Mouse (Mus musculus) liver (tissue): ENCODE results near the gene Erich2.

Source experiments
- DNase-seq: peaks from one replicate; pipeline ENCODE4 v3.0.0-alpha.2; 2020; ENCODE audit warnings: mixed read lengths

The Erich2 gene

DNA sequence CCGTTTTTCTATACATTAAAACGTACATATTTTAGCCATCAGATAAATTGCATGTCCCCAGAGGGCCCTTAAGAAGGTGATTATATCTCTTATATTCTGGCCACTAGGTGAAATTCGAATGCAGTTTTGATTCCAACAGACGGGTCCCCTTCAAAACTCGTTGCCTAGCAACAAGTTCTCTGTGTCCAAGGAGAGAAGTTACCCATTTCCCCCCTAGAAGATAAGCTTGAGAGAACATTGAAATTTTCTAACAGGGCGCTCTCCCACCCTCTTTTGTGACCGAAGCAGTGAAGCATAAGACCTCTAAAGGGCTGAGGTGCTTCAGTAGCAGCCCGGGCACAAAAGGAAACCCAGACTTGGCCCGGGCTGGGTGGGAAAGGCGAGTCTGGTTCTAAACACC, at the start of gene Erich2:
TSS of gene Erich2 (plus strand) at position 324 of the 400 bp plus-strand sequence.
- no peak for DNase-seq

GRCm38 (mm10) chr2:70463606-70464005, 45.0 kb upstream of the Erich2 start:
- DNase-seq = no peak

DNA sequence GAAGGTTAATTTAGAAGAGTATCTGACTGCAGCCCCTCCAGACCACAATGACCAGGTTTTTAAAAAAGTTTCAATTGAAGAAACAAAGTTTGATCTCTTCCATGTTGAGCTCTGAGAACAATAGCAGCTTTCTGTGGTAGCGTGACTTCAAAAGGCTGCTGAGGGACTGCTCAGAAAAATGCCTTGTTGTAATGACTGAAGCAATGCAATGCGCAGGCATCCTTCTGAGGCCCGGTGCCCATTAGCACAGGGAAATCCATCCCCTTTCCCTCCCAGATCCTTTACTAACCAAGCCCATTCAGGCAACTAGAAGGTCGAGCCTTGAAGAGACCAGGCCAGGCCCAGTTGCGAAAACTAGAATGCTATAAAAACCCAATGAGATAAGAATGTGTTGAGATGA, 37.5 kb upstream of the Erich2 start:
- DNase-seq = no peak

DNA sequence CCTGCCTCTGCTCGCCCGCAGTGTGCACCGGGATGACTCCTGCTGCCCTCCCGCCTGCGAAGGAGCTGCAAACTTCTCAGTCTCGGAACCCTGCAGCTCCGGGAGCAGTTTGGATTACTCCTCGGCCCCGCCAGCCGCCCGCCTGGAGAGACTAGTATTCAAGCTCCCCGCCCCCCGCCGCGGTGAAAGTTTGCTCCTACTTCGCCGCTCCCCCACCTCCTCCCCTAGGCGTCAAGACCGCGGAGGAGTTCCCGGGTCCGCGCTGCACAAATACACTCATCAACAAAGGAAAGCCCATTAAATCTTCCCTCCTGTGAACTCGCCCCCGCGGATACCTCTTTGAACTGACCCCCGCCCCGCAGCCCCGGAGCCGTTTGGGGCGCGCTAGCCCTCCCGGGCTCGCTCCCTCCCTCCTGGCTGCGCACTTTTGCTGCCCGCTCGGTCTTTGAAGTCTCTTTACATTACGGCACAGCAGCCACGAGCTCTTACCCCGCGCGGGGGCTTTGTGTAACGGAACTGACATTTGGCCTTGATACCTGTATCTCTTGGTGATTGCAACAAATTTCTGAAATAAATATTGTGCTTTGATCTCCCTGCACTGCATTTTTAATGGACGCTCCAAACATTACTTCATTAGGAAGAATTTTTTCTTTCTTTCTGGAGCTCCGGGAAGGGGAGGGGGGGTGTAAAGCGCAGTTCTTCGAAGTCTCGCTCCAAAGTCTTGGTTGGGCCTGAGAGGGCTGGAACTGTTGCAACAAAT, 36.6 kb upstream of the Erich2 start:
- peak; percentile 10 for DNase-seq

DNA sequence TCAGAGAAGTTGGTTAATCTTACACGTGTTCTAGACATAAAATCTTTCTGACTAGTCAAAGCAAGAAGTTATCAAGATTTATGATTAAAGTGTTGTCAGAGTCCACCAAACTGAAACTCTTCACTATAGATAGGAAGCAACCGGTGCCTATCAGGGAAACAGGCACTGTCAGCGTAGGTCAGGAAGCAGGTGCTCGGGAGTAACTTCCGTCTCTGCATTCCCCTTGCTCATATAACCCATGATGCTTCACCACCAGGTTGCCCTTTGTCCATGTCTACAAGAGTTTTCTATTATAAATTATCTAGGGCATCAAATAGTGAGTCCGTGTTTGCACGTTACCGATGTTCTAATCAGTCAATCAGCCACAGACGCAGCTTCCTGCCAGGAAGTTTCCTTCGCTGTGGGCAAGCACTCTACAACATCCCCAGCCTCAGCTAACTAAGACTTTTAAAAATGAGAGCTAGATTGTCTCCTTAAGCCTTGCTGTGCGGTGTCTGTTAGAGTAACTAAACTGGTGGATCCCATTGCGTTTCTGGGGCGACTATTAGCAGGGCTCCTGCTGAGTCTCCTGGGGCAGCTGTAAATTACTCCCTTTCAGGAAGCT, 10.8 kb upstream of the Erich2 start:
- no peak for DNase-seq

DNA sequence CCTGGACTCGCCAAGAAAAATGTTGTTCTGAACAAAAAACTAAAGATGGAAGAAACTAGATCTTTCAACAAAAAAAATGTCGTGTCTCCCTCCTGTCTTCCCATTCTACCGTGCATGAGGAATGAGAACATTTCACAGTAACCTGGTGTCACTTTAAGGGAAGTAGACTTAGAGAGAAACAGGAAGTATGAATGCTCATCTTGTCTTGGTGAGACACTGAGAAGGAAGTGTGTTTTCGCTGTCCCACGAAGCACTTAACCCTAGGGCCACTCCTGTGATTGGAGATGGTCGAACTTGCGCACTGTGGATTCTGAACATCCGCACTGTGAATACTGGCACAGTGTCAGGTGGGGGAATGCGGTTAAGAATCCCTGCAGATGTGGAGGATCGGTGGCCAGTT, 5.2 kb upstream of the Erich2 start:
- no peak for DNase-seq

GRCm38 (mm10) chr2:70505229-70505628, 3.4 kb upstream of the Erich2 start:
- no peak for DNase-seq

- DNase-seq = no peak
Measured at GRCm38 (mm10) chr2:70505896-70506295, 2.7 kb upstream of the Erich2 start.

GRCm38 (mm10) chr2:70506372-70506771, 2.2 kb upstream of the Erich2 start:
- DNase-seq = no peak

GRCm38 (mm10) chr2:70509021-70509632, 508 bp downstream of the Erich2 start:
- DNase-seq = peak; percentile 73

- peak; percentile 27 for DNase-seq
Measured at GRCm38 (mm10) chr2:70538283-70538682, 29.7 kb downstream of the Erich2 start.

- no peak for DNase-seq
Measured at GRCm38 (mm10) chr2:70550671-70551070, 42.1 kb downstream of the Erich2 start.

DNA sequence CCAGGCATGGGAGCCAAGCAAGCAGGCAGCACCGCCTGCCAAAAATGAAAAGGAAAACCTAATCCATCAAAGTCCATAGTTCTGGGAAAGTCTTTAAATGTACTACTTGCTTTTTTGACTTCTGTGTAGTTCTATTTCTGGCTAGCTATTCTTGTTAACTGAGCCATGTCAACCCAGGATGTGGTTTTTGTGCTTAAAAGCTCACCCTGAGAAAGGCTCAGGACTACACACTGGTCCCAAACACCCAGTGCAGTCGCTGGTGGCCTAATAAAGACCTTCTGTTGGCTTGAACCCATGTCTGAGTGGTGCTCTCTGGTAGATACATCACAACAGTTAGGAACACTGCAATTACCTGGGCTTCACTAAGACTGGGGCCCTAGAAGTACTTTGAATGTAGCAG, 42.8 kb downstream of the Erich2 start:
- DNase-seq = no peak

GRCm38 (mm10) chr2:70552067-70552598, 43.5 kb downstream of the Erich2 start:
- no peak for DNase-seq

DNA sequence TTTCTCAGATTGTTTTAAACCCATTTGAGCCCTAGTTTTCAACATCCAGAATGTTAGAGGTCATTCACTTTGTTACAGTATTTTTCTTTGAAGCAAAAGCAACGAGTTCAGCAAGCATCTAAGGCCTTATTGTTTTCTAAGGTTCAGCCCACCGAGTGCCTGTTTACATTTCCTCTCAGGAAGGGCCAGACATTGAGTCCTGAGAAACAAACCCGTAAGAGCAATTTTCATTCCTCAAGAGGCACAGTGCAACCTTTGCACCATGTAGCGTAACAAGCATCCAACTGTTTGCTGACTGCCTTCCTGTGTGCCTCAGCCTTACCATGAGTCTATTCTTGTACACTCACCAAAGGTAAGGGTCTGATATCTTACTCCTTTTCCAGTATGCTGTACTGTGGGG, 44.2 kb downstream of the Erich2 start, which contains the start of gene Gad1:
TSS of gene Gad1 (plus strand) at position 301 of the 400 bp plus-strand sequence.
- DNase-seq = no peak

- DNase-seq = no peak
Measured at GRCm38 (mm10) chr2:70553826-70554225, 45.2 kb downstream of the Erich2 start.

DNA sequence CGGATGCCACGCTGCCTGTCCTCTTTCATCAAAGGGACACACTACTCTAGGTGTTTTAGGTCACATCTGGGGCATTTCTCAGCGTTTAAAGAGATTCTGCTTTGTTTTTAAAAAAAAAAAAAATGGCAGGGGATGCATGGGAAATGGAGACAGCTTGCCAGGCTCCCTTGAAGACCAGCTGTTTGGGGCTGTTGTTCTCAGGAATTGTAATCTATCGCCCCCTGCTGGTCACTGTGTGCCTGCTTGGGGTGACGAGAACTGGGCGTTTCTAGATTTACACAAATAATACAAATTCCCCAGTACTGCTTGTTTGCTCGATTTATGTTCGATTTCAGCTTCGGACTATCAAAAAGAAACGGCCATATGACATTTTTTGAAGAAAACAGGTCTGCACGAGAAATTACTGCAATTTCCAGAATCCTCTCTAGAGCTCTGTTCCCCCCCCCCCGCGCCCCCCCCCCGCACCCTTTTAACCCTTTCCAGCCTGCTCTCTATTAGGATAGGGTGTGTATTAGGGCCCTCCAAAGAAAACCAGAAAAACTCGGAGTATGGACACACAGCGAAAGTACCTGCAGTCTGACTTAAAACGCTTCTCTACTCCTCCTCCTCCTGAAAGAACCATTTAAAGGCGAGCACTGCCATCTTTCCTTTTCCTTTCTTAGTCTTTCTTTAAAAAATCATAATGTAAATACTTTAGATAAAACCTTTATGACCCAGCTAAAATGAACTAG, 49.7 kb downstream of the Erich2 start:
- peak; percentile 73 for DNase-seq

DNA sequence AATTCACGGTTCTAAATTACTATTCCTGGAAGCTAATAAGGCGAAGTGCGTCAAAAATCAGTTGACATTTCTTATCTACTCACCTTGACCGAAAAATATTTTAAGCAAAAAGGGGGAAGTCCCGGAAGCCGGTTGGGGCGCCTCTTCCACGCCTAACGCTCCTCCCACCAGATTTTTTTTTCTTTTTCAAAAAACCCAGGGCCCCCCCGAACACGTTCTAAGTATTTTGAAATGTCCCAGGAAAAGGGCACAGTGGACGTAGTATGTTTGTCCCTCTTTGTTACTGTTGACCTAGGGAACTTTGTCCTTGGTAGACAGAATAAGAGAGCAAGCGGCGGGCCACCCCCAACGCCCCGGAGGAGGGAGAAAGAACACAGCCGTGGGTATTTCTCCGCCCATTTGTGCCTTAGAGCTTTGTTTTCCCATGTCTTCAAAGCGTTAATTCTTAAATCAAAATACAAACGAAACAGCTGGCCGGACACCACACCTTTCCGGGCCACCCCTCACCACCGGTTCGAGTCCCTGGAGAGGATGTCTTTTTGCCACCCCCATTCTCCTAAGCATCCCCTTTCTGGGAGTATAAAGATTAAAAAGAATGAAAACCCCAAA, 50.3 kb downstream of the Erich2 start:
- no peak for DNase-seq

GRCm38 (mm10) chr2:70559520-70559919, 50.9 kb downstream of the Erich2 start:
- peak; percentile 71 for DNase-seq

GRCm38 (mm10) chr2:70561077-70561795, 52.6 kb downstream of the Erich2 start:
- DNase-seq = peak; percentile 47

DNA sequence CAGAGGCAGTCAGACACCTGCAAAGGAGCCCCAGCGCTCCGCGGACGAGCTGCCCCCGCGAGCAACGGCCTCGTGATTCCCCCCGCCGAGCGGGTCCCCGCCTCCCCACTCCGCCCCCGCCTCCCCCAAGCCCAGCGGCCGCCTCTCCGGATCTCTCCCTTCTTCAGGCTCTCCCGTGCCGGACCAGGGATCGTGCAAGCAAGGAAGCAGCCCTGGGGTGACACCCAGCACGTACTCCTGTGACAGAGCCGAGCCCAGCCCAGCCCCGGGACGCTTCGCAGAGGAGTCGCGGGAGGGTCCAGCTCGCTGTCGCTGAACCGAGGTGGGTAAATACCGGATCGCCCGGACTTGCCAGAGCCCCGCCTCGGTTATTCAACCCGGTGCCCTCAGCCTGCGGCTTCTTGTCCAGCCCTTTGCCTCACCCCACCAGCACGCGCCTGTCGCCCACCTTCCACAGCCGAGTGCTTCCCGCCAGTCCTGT, 53.4 kb downstream of the Erich2 start:
- no peak for DNase-seq

GRCm38 (mm10) chr2:70562611-70562980, 54.0 kb downstream of the Erich2 start:
- DNase-seq = no peak
